Mouse (Mus musculus) midbrain, postnatal 0 days (tissue): ENCODE data around the gene Rgs6. TPM values are rescaled to one million over a fixed set of nuclear protein-coding genes. Genes with fewer than 3 reads are reported as not detected.

Experiments
- ATAC-seq: fragments of 200-750 bp; cut with Nextera tagmentation; 2 replicates; pipeline ENCODE4 v1.8.0; 2017; ENCODE audit warnings: moderate number of reproducible peaks, mild to moderate bottlenecking, moderate TSS enrichment, moderate library complexity; ENCODE audit not compliant: low FRiP score
- DNase-seq: peaks from one replicate; pipeline ENCODE4 v3.0.0-alpha.2; 2015; ENCODE audit warnings: low spot score
- H3K27ac ChIP-seq: fragments of 300-500 bp; sonication (generic); 2 replicates; pipeline ENCODE4 v1.5.1; 2014; ENCODE audit warnings: low read depth, mild to moderate bottlenecking, low read length, mixed read lengths
- H3K27me3 ChIP-seq: fragments of 300-500 bp; sonication (generic); 2 replicates; pipeline ENCODE4 v1.6.1; 2014; ENCODE audit warnings: low read length, control low read depth, mixed read lengths; ENCODE audit not compliant: insufficient read depth
- H3K36me3 ChIP-seq: fragments of 300-500 bp; sonication (generic); 2 replicates; pipeline ENCODE4 v1.6.1; 2014; ENCODE audit warnings: low read length, control low read depth, mixed read lengths; ENCODE audit not compliant: insufficient read depth
- H3K4me1 ChIP-seq: fragments of 300-500 bp; sonication (generic); 2 replicates; pipeline ENCODE4 v1.6.1; 2014; ENCODE audit warnings: mild to moderate bottlenecking, control low read depth, antibody characterized with exemption, low read length, mixed read lengths; ENCODE audit not compliant: insufficient read depth
- H3K4me2 ChIP-seq: fragments of 300-500 bp; sonication (generic); 2 replicates; pipeline ENCODE4 v1.6.1; 2014; ENCODE audit warnings: low read depth, mild to moderate bottlenecking, low read length, mixed read lengths; ENCODE audit not compliant: poor library complexity, severe bottlenecking
- H3K4me3 ChIP-seq: fragments of 300-500 bp; sonication (generic); 2 replicates; pipeline ENCODE4 v1.5.1; 2014; ENCODE audit warnings: low read depth, mild to moderate bottlenecking, low read length, moderate library complexity
- H3K9ac ChIP-seq: fragments of 300-500 bp; sonication (generic); replicated peaks from 2 replicates; pipeline ENCODE4 v1.6.1; 2014; ENCODE audit warnings: mild to moderate bottlenecking, low read length, moderate library complexity, mixed read lengths; ENCODE audit not compliant: poor library complexity, severe bottlenecking
- H3K9me3 ChIP-seq: fragments of 300-500 bp; sonication (generic); 2 replicates; pipeline ENCODE4 v1.6.1; 2016; ENCODE audit warnings: low read length, control low read depth
- CTCF ChIP-seq: IDR thresholded peaks from 2 replicates; pipeline ENCODE4 v1.5.1; 2016; ENCODE audit warnings: antibody characterized with exemption, mild to moderate bottlenecking
- WGBS: fragments of 180-500 bp; shearing (Covaris S2); extraction: QIAGEN DNeasy Blood & Tissue Kit; methylation state at CpG from one replicate; pipeline ENCODE4 v1.1.7; 2014; 5-methylcytosine and 5-hydroxymethylcytosine counted together
- polyA plus RNA-seq: library from polyadenylated mRNA; unstranded; fragments of >200 nt; fragmentation: Nextera tagmentation; extraction: Ambion mirVana; gene quantifications from 2 replicates; pipeline ENCODE4 v1.2.1, GENCODE M21; 2015
- total RNA-seq: library from RNA; depleted of rRNA; stranded (reverse); fragments of >200 nt; gene quantifications from 2 replicates; pipeline ENCODE4 v1.2.3, GENCODE M21; 2014

Rgs6 gene
- total and polyA plus RNA-seq, 2 experiments from 2014 or later, result 22.0 to 26.3 TPM

DNA sequence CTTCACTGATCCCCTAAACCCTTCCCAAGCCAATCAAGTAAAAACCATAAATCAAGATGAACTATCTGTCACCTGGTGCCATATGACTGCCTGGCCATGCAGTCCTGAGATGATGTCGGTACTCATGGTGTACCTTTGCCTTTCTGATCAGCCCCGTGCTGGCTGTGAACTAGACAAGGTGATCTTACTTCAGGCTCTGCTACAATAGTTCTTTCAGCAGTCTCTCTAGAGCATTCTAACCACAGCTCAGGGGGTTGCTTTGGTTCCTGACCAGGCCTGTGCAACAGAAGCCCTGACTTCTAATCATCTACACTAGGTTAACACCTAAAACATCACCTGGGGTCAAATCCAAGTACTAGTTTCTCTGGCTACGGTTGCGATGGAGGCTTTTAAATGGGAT lies 521.4 kb downstream of the Rgs6 start:
- 79% methylated on average over 4 of the region's 4 CpGs for WGBS
- Histone ChIP-seq H3K27ac (no peak overlapping the region), H3K9ac (no peak overlapping the region), H3K9me3 (no peaks in the 10 kb centered on the region), H3K4me2 (no peak overlapping the region), H3K27me3 (no peaks in the 10 kb centered on the region), H3K4me1 (0 out of 2 replicates have a peak, but pooled peaks cover 7% of the 10 kb centered on the region), H3K4me3 (no peak overlapping the region), H3K36me3 (no peaks in the 10 kb centered on the region)
- no peak for TF ChIP-seq CTCF
- DNase-seq (no peak), ATAC-seq (no peak)

DNA sequence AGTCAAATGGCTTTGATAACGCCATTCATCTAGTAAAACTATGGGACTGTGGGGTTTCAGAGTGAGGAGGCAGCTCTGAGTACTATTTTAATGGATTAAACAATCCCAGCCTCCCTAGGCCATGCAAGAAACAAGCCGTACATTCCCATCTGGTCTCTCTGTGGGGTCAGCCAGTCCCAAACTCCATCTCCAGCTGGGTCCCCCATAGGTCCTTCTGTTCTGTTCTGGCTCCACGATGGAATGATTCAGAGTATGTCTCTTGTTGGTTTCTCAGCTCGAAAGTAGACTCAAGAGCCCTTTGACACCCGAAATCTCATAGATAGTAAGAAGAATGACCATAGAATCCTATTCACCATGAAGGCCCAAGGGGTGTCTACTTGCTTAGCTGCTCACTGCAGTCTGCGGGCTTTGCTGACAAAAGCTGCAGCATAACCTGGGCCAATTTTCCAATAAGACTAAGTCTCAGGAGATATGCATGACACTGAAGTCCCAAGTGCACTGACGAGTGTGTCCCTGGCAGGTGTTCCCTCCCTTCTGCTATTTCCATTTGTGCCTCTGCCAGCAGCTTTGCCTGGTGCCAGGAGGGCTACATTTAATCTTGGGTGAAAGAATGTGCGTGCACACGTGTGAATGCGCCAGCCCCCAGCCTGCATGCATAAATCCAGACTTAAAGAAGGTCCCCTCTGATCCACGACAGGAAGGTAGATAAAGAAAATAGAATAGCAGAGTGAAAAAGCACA lies 522.0 kb downstream of the Rgs6 start:
- Histone ChIP-seq H3K27ac (no peak overlapping the region), H3K4me1 (0 out of 2 replicates have a peak, but pooled peaks cover 7% of the 10 kb centered on the region), H3K9ac (no peak overlapping the region), H3K27me3 (no peaks in the 10 kb centered on the region), H3K36me3 (no peaks in the 10 kb centered on the region), H3K9me3 (no peaks in the 10 kb centered on the region), H3K4me2 (no peak overlapping the region), H3K4me3 (no peak overlapping the region)
- no peak for TF ChIP-seq CTCF
- ATAC-seq (no peak), DNase-seq (no peak)
- 47% methylated on average over 11 of the region's 11 CpGs for whole genome bisulfite sequencing

DNA sequence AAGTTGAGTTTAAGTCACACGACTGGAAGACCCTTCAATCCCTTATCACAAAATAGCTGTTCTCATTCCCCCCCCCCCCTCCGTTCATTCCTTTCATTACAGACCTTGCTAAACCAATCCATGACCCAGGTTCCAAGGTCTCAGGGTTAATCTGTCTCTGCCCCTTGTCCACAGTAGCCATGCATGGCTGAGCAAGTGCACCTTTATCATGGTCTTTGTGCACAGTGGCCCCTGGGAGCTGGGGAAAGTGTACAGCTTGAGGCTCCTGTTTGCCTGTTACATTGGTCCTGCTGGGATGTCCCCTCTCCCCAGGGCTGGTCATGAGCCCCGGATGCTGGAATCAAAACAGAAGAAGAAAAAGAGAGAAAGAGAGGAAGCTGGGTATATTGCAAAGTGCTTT lies 522.6 kb downstream of the Rgs6 start:
- no peak for ATAC-seq
- WGBS, result 41% methylated on average over 3 of the region's 3 CpGs
- H3K27ac ChIP-seq, result no peak overlapping the region
- no peaks in the 10 kb centered on the region for H3K27me3 ChIP-seq
- no peaks in the 10 kb centered on the region for H3K9me3 ChIP-seq
- H3K4me2 ChIP-seq, result no peak overlapping the region
- TF ChIP-seq CTCF, result no peak
- H3K9ac ChIP-seq, result no peak overlapping the region
- no peak for DNase-seq
- H3K36me3 ChIP-seq, result no peaks in the 10 kb centered on the region
- H3K4me1 ChIP-seq, result 0 out of 2 replicates have a peak, but pooled peaks cover 7% of the 10 kb centered on the region
- no peak overlapping the region for H3K4me3 ChIP-seq

- no peak for ATAC-seq
- H3K4me2 ChIP-seq, result no peak overlapping the region
- 0 out of 2 replicates have a peak, but pooled peaks cover 7% of the 10 kb centered on the region for H3K4me1 ChIP-seq
- TF ChIP-seq CTCF, result peak; percentile 78
- no peaks in the 10 kb centered on the region for H3K27me3 ChIP-seq
- no peak overlapping the region for H3K27ac ChIP-seq
- H3K9ac ChIP-seq, result no peak overlapping the region
- WGBS, result 76% methylated on average over 5 of the region's 5 CpGs
- peak; percentile 67 for DNase-seq
- no peaks in the 10 kb centered on the region for H3K9me3 ChIP-seq
- H3K36me3 ChIP-seq, result no peaks in the 10 kb centered on the region
- H3K4me3 ChIP-seq, result no peak overlapping the region
Observed at GRCm38 (mm10) chr12:83112283-83112682, 524.2 kb downstream of the Rgs6 start.

DNA sequence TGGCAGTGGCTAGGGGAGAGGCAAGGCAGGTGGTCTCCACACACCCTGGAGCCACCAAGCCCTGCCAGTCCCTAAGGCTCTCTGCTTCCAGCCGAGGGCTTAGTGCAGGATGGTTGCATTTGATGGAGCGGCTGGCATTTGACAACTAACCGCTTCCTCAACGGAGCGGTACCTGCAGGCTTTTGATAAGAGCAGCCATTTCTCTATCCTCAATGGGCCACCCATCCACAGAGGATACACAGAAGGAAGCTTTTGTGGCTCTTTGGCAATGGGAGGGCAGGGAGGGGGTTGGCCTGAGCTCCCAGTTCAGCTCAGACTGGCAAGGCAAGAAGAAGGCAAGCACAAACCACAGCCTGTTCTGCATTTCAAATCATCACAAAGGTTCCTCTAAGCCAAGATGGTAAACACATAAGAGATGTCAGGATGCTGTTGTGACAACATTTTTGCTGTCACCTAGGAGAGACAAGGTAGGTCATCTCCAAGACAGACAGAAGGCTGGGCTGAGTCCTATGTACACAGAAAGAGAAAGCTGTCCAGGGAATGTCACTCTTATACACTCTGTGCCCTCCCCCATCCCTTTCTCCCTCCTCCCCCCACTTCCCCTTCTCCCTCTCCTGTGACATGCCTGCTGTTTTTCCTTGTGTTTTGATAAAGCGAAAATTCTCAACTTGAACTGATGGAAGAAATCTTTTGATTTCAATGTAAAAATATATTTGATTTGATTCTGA lies 525.0 kb downstream of the Rgs6 start:
- no peak for ATAC-seq
- Histone ChIP-seq H3K27ac (0 out of 2 replicates have a peak overlapping the region, but pooled peaks have one; percentile 12), H3K9me3 (no peaks in the 10 kb centered on the region), H3K4me2 (no peak overlapping the region), H3K4me1 (0 out of 2 replicates have a peak, but pooled peaks cover 7% of the 10 kb centered on the region), H3K27me3 (no peaks in the 10 kb centered on the region), H3K9ac (no peak overlapping the region; the same call in 1 of the 2 replicates), H3K4me3 (no peak overlapping the region), H3K36me3 (no peaks in the 10 kb centered on the region)
- no peak for TF ChIP-seq CTCF
- 42% methylated on average over 6 of the region's 6 CpGs for WGBS
- DNase-seq, result no peak

GRCm38 (mm10) chr12:83113971-83114370 lies 525.9 kb downstream of the Rgs6 start:
- Histone ChIP-seq H3K9me3 (no peaks in the 10 kb centered on the region), H3K27me3 (no peaks in the 10 kb centered on the region), H3K27ac (no peak overlapping the region), H3K4me2 (no peak overlapping the region), H3K9ac (no peak overlapping the region), H3K4me3 (no peak overlapping the region), H3K36me3 (no peaks in the 10 kb centered on the region), H3K4me1 (0 out of 2 replicates have a peak, but pooled peaks cover 7% of the 10 kb centered on the region)
- ATAC-seq (no peak), DNase-seq (no peak)
- no peak for TF ChIP-seq CTCF
- WGBS, result 66% methylated on average over 3 of the region's 3 CpGs
